Mouse (Mus musculus): ENCODE data around the gene Tnr.

GRCm38 (mm10) chr1:159742003-159742274, 218.4 kb downstream of the Tnr start:
- TF ChIP-seq POLR2A (IDR thresholded peaks at IDR 0.05; ENCODE audit: borderline replicate concordance, low read depth, low read length) (no peak), CTCF (IDR thresholded peaks at IDR 0.05; ENCODE audit: low read depth, low read length) (no peak)

Measured in bone marrow macrophage, adult 2 months (primary cell).